Mouse (Mus musculus) cerebellum, adult 2 months (tissue): ENCODE results near the gene Gm10840.

Experiments used
- CTCF ChIP-seq: fragments of 200-500 bp; IDR thresholded peaks from 2 replicates; pipeline ENCODE4 v1.5.1; 2011; ENCODE audit warnings: low read depth, mild to moderate bottlenecking, control low read depth, low read length, moderate library complexity, borderline replicate concordance; ENCODE audit not compliant: insufficient read depth
- POLR2A ChIP-seq: fragments of 200-500 bp; IDR thresholded peaks from 2 replicates; pipeline ENCODE4 v1.6.1; 2011; ENCODE audit warnings: low read length, control low read depth, borderline replicate concordance; ENCODE audit not compliant: insufficient read depth

GRCm38 (mm10) chr11:106158930-106159215, 1.8 kb upstream of the Gm10840 start:
- TF ChIP-seq POLR2A (no peak), CTCF (no peak)
